Mouse (Mus musculus): ENCODE results near the gene Gm45837. TPM values are rescaled to one million over a fixed set of nuclear protein-coding genes. Genes with fewer than 3 reads are reported as not detected.
A peak's percentile ranks its signal among the peaks of the same experiment; 100 is the strongest.

The Gm45837 gene
- total and polyA plus RNA-seq, 2 experiments: not detected

GRCm38 (mm10) chr7:101458278-101458781 is 47.6 kb downstream of the Gm45837 start:
- peak overlapping the region; percentile 44 for H3K27ac ChIP-seq (replicated peaks; ENCODE audit: insufficient read depth, low read depth, low read length)
- no peaks in the 10 kb centered on the region for H3K36me3 ChIP-seq (ENCODE audit: control insufficient read depth, insufficient read depth, low read length)
- WGBS: 59% methylated on average over 4 of the region's 4 CpGs
- no peaks in the 10 kb centered on the region for H3K27me3 ChIP-seq (ENCODE audit: control insufficient read depth, insufficient read depth, low read length)
- H3K4me1 ChIP-seq (ENCODE audit: control insufficient read depth, insufficient read depth, low read length): peaks cover 3% of the 10 kb centered on the region
- H3K79me2 ChIP-seq (ENCODE audit: control insufficient read depth, insufficient read depth, low read length): no peaks in the 10 kb centered on the region
- TF ChIP-seq POLR2A (IDR thresholded peaks at IDR 0.05; ENCODE audit: extremely low read depth, insufficient read depth, low read length) (no peak), CTCF (IDR thresholded peaks at IDR 0.05; ENCODE audit: low read depth, low read length) (no peak)
- no peak overlapping the region for H3K4me3 ChIP-seq (ENCODE audit: insufficient read depth, low read depth, low read length)
- no peak overlapping the region for H3K9ac ChIP-seq (ENCODE audit: low read depth, low read length)
- DNase-seq (ENCODE audit: extremely low read depth, low read depth, low spot score): no peak

- Histone ChIP-seq H3K4me1 (ENCODE audit: control insufficient read depth, insufficient read depth, low read length) (peaks cover 3% of the 10 kb centered on the region), H3K27me3 (ENCODE audit: control insufficient read depth, insufficient read depth, low read length) (no peaks in the 10 kb centered on the region), H3K79me2 (ENCODE audit: control insufficient read depth, insufficient read depth, low read length) (no peaks in the 10 kb centered on the region), H3K27ac (replicated peaks; ENCODE audit: insufficient read depth, low read depth, low read length) (no peak overlapping the region), H3K9ac (ENCODE audit: low read depth, low read length) (no peak overlapping the region), H3K36me3 (ENCODE audit: control insufficient read depth, insufficient read depth, low read length) (no peaks in the 10 kb centered on the region), H3K4me3 (ENCODE audit: insufficient read depth, low read depth, low read length) (no peak overlapping the region)
- TF ChIP-seq CTCF (IDR thresholded peaks at IDR 0.05; ENCODE audit: low read depth, low read length) (no peak), POLR2A (IDR thresholded peaks at IDR 0.05; ENCODE audit: extremely low read depth, insufficient read depth, low read length) (no peak)
- DNase-seq (ENCODE audit: extremely low read depth, low read depth, low spot score): no peak
- WGBS: 71% methylated on average over 9 of the region's 9 CpGs
Measured at GRCm38 (mm10) chr7:101459305-101459813, 48.7 kb downstream of the Gm45837 start.

- Histone ChIP-seq H3K27ac (replicated peaks; ENCODE audit: insufficient read depth, low read depth, low read length) (no peak overlapping the region), H3K9ac (ENCODE audit: low read depth, low read length) (no peak overlapping the region), H3K27me3 (ENCODE audit: control insufficient read depth, insufficient read depth, low read length) (no peaks in the 10 kb centered on the region), H3K36me3 (ENCODE audit: control insufficient read depth, insufficient read depth, low read length) (no peaks in the 10 kb centered on the region), H3K4me3 (ENCODE audit: insufficient read depth, low read depth, low read length) (no peak overlapping the region), H3K79me2 (ENCODE audit: control insufficient read depth, insufficient read depth, low read length) (no peaks in the 10 kb centered on the region), H3K4me1 (ENCODE audit: control insufficient read depth, insufficient read depth, low read length) (peaks cover 2% of the 10 kb centered on the region; the same call in 1 of the 2 replicates)
- TF ChIP-seq POLR2A (IDR thresholded peaks at IDR 0.05; ENCODE audit: extremely low read depth, insufficient read depth, low read length): no peak
- TF ChIP-seq CTCF (IDR thresholded peaks at IDR 0.05; ENCODE audit: low read depth, low read length): no peak
- DNase-seq (ENCODE audit: extremely low read depth, low read depth, low spot score): no peak
- WGBS: 64% methylated on average over 10 of the region's 10 CpGs
Measured at GRCm38 (mm10) chr7:101459923-101460607, 49.4 kb downstream of the Gm45837 start.

DNA sequence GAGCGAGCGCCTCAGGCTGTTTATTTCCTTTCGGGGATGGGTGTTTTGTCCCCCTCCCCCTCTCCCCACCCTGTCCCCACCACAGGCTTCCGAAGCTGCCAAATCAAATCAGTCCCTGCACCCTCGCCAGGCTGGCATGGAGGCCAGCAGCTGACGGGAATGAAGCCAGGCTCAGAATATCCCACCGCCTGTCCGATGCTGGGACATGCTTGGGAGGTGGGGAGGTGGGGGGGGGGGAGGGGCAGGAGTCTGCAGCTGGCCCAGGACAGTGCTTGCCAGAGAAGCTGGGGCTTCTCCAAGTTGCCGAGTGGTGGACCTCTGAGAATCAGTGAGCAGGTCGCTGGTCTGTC is 49.9 kb downstream of the Gm45837 start:
- Histone ChIP-seq H3K4me3 (ENCODE audit: insufficient read depth, low read depth, low read length) (no peak overlapping the region), H3K4me1 (ENCODE audit: control insufficient read depth, insufficient read depth, low read length) (peaks cover 4% of the 10 kb centered on the region; the same call in 1 of the 2 replicates), H3K27ac (replicated peaks; ENCODE audit: insufficient read depth, low read depth, low read length) (no peak overlapping the region), H3K79me2 (ENCODE audit: control insufficient read depth, insufficient read depth, low read length) (no peaks in the 10 kb centered on the region), H3K36me3 (ENCODE audit: control insufficient read depth, insufficient read depth, low read length) (no peaks in the 10 kb centered on the region), H3K27me3 (ENCODE audit: control insufficient read depth, insufficient read depth, low read length) (no peaks in the 10 kb centered on the region), H3K9ac (ENCODE audit: low read depth, low read length) (no peak overlapping the region)
- no peak for TF ChIP-seq CTCF (IDR thresholded peaks at IDR 0.05; ENCODE audit: low read depth, low read length)
- TF ChIP-seq POLR2A (IDR thresholded peaks at IDR 0.05; ENCODE audit: extremely low read depth, insufficient read depth, low read length): no peak
- no peak for DNase-seq (ENCODE audit: extremely low read depth, low read depth, low spot score)
- 61% methylated on average over 10 of the region's 10 CpGs for WGBS

- Histone ChIP-seq H3K27ac (replicated peaks; ENCODE audit: insufficient read depth, low read depth, low read length) (no peak overlapping the region), H3K4me1 (ENCODE audit: control insufficient read depth, insufficient read depth, low read length) (peaks cover 4% of the 10 kb centered on the region; the same call in 1 of the 2 replicates), H3K4me3 (ENCODE audit: insufficient read depth, low read depth, low read length) (no peak overlapping the region), H3K9ac (ENCODE audit: low read depth, low read length) (no peak overlapping the region), H3K79me2 (ENCODE audit: control insufficient read depth, insufficient read depth, low read length) (no peaks in the 10 kb centered on the region), H3K36me3 (ENCODE audit: control insufficient read depth, insufficient read depth, low read length) (no peaks in the 10 kb centered on the region), H3K27me3 (ENCODE audit: control insufficient read depth, insufficient read depth, low read length) (no peaks in the 10 kb centered on the region)
- WGBS: 74% methylated on average over 11 of the region's 11 CpGs
- TF ChIP-seq CTCF (IDR thresholded peaks at IDR 0.05; ENCODE audit: low read depth, low read length): no peak
- TF ChIP-seq POLR2A (IDR thresholded peaks at IDR 0.05; ENCODE audit: extremely low read depth, insufficient read depth, low read length): no peak
- no peak for DNase-seq (ENCODE audit: extremely low read depth, low read depth, low spot score)
Measured at GRCm38 (mm10) chr7:101461571-101461970, 50.9 kb downstream of the Gm45837 start.

Measured in liver, adult 2 months (tissue).